Mouse (Mus musculus) macrophage (primary cell): Measurements from ENCODE around the gene Pdgfc. TPM values are rescaled to one million over a fixed set of nuclear protein-coding genes. Genes with fewer than 3 reads are reported as not detected.
"Not testable (repeated sequence)": the region's sequence is repeated elsewhere in the genome, so short reads cannot be mapped to it uniquely, and the experiment has no call there.

Experiments
- H3K27ac ChIP-seq: fragments of 350-480 bp; formaldehyde crosslinking; 2 replicates; pipeline ENCODE4 v1.9.0; 2021
- H3K36me3 ChIP-seq: fragments of 350-480 bp; formaldehyde crosslinking; 2 replicates; pipeline ENCODE4 v1.9.0; 2021; ENCODE audit errors: inconsistent target
- H3K4me3 ChIP-seq: fragments of 350-480 bp; formaldehyde crosslinking; 2 replicates; pipeline ENCODE4 v1.9.0; 2021; ENCODE audit errors: inconsistent target
- H3K79me2 ChIP-seq: fragments of 350-480 bp; formaldehyde crosslinking; 2 replicates; pipeline ENCODE4 v1.9.0; 2021; ENCODE audit errors: inconsistent target
- WGBS: methylation state at CpG from one replicate; pipeline ENCODE4 v1.1.7; 2026; ENCODE audit warnings: inconsistent platforms; ENCODE audit not compliant: missing documents; 5-methylcytosine and 5-hydroxymethylcytosine counted together
- polyA plus RNA-seq: library from polyadenylated mRNA; stranded (reverse); fragments of 250-400 nt; gene quantifications from 3 replicates; pipeline ENCODE4 v1.2.4, GENCODE M21; 2018; ENCODE audit warnings: inconsistent platforms

Gene Pdgfc
- polyA plus RNA-seq, 1 experiment from 2014 or later: 26.6 TPM

DNA sequence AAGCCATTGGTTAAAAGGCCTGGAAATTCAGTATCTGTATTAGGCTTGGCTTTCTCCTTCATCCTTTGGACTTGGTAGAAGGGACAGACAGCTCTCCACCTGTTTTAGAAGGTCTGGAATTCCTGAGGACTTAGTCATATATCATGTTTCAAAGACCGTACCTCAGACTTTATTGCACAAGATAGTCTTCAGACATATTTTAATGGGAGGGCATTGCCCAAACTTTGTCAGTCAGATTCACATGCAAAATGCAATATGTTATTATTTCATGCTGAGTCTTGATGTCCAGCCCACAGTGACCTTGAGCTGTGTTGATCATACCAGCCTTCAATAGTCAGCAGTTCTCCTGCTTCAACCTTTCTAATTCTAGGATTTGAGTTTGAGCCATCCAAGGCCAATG is 64.9 kb downstream of the Pdgfc start:
- 75% methylated on average over 1 of the region's 1 CpGs for whole genome bisulfite sequencing
- H3K79me2 ChIP-seq: no peaks in the 10 kb centered on the region
- H3K36me3 ChIP-seq: no peaks in the 10 kb centered on the region
- no peak overlapping the region for H3K4me3 ChIP-seq
- H3K27ac ChIP-seq: peak overlapping the region; percentile 52

DNA sequence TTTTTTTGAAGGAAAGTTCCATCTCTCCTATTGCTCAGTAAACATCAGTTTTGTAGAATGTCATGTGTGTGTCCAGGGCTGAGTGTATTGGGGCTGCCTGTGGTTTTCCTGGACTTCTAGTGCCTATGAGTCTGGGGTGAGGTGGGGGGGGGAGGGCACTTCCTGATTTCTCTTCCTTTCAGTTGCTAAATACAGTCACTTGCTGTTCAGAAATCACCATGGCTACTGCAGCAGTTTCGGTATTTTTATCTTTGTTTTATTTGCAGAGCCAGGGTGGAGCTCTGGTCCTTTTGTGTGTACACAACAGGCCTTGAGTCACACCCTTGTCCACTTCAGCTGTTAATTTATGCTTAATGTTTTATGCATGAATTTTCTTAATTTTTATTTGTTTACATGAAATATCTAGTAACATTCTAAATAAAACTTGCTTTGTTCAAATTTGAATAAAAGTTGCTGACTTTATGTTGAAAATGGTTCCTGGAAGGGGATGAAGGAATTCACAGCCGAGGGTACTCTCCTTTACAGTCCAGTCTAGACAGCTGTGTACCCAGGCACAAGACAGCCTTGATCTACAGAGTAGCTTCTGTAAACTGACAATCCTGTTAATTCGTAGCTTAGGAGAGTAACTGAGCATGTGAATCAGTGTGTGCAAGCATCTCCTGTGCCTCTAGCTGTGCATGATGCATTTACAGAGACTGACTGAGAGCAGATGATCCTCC is 66.1 kb downstream of the Pdgfc start:
- Histone ChIP-seq H3K36me3 (no peaks in the 10 kb centered on the region), H3K4me3 (no peak overlapping the region), H3K79me2 (no peaks in the 10 kb centered on the region), H3K27ac (peak overlapping the region; percentile 52)
- WGBS: 19% methylated on average over 3 of the region's 3 CpGs

DNA sequence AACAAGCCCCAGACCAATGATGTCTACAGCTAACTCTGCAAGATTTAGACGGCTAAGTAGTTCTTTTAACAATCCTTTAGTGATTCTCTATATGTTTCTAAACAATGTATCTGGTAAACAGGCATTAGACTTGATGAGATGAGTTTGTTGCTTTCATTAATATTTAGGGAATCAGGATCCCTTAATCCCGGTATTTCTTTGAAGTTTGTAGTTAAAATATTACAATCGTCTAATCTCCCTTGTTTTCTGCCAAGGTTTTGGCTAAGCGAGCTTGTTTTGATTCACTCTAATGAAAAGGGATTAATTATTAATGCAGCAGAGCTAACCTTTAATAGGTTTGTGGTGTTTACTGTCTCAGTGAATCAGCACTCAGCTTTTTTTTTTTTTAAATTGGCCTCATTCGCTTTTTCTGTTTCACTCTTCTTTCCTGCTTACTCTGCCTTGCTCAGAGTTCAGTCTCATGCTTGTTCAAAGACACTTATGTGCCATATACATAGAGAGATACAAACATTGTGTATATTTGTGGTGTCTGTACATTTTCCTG is 66.7 kb downstream of the Pdgfc start:
- WGBS: 90% methylated on average over 5 of the region's 5 CpGs
- peak overlapping the region; percentile 52 for H3K27ac ChIP-seq
- H3K4me3 ChIP-seq: no peak overlapping the region

GRCm38 (mm10) chr3:81107515-81107914 is 71.3 kb downstream of the Pdgfc start:
- H3K27ac ChIP-seq: no peak overlapping the region
- H3K4me3 ChIP-seq: no peak overlapping the region
- no peaks in the 10 kb centered on the region for H3K36me3 ChIP-seq
- H3K79me2 ChIP-seq: no peaks in the 10 kb centered on the region
- WGBS: 100% methylated on average over 1 of the region's 1 CpGs

More for the DNA sequence above, 66.7 kb downstream of the Pdgfc start:
- H3K36me3 ChIP-seq: no peaks in the 10 kb centered on the region
- no peaks in the 10 kb centered on the region for H3K79me2 ChIP-seq

GRCm38 (mm10) chr3:81110968-81111367 is 74.8 kb downstream of the Pdgfc start:
- Histone ChIP-seq H3K79me2 (no peaks in the 10 kb centered on the region), H3K27ac (no peak overlapping the region), H3K4me3 (no peak overlapping the region), H3K36me3 (no peaks in the 10 kb centered on the region)
- 100% methylated on average over 1 of the region's 1 CpGs for WGBS

GRCm38 (mm10) chr3:81112892-81113291 is 76.7 kb downstream of the Pdgfc start:
- no peaks in the 10 kb centered on the region for H3K36me3 ChIP-seq
- no peak overlapping the region for H3K4me3 ChIP-seq
- H3K27ac ChIP-seq: no peak overlapping the region
- no peaks in the 10 kb centered on the region for H3K79me2 ChIP-seq
- WGBS: 32% methylated on average over 3 of the region's 3 CpGs

DNA sequence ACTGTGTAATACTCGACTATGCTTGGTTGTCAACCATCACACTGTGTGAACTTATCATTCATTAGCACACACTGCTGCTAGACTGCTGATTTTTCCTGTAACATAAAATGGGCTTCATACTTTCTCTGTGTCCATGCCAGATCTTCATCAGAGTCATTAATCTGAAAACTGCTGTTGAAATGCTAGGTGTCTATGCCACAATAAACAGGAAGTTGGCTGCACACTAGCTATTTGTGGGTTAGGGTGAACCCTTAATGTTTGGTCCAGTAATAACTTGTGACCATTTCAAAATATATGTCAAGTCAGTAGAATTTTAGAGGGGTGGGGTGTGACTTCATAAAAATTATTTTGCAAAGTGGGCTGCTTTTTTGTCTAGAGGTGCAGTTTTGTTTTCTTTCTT is 84.4 kb downstream of the Pdgfc start:
- Histone ChIP-seq H3K27ac (no peak overlapping the region), H3K36me3 (no peaks in the 10 kb centered on the region), H3K4me3 (no peak overlapping the region), H3K79me2 (no peaks in the 10 kb centered on the region)
- WGBS: 89% methylated on average over 1 of the region's 1 CpGs

DNA sequence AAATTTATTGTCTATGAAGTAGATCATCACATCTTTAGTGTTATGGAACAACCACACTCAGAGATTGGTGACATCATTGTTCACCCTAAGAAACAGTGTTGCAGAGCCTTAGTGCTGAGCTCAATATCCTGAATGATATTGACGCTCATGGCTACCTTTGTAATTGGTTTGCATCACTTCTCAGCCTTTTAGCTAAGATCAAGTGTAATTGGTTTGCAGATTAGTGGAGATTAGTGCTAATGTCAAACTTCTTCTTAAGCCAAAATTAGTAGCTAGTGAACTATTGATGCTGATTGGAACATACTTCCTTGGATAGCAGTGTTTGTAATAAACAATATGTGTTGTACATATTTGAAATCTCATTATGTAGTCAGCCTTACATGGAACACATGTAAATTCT is 85.5 kb downstream of the Pdgfc start:
- no peak overlapping the region for H3K27ac ChIP-seq
- no peaks in the 10 kb centered on the region for H3K36me3 ChIP-seq
- 91% methylated on average over 1 of the region's 1 CpGs for WGBS
- no peak overlapping the region for H3K4me3 ChIP-seq
- H3K79me2 ChIP-seq: no peaks in the 10 kb centered on the region

GRCm38 (mm10) chr3:81123461-81123860 is 87.2 kb downstream of the Pdgfc start:
- H3K4me3 ChIP-seq: no peak overlapping the region
- no peaks in the 10 kb centered on the region for H3K36me3 ChIP-seq
- 88% methylated on average over 3 of the region's 3 CpGs for WGBS
- H3K27ac ChIP-seq: no peak overlapping the region
- H3K79me2 ChIP-seq: no peaks in the 10 kb centered on the region

GRCm38 (mm10) chr3:81127013-81127412 is 90.8 kb downstream of the Pdgfc start:
- 50% methylated on average over 2 of the region's 2 CpGs for WGBS
- Histone ChIP-seq H3K79me2 (no peaks in the 10 kb centered on the region), H3K27ac (peak overlapping the region; percentile 71), H3K4me3 (no peak overlapping the region), H3K36me3 (no peaks in the 10 kb centered on the region)

DNA sequence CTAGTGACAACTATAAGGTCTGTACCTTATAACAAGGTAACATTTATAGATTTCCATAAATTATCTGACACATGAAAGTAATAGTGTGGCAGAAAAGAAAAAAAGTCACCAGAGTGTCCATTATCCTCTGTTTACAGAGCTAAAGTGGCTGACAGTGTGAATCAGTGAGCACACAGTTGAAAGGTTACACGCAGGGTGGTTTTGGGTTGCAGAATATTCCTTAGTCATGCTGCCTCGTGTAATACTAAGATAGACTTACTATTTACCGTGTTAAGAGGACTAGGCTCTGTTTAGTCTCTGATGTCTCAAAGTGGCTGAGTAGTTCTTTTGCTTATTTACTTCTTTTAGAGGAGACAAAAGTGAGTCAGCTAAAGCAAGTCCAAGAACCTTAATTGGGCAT is 100.8 kb downstream of the Pdgfc start:
- Histone ChIP-seq H3K27ac (no peak overlapping the region), H3K79me2 (no peaks in the 10 kb centered on the region), H3K4me3 (no peak overlapping the region), H3K36me3 (no peaks in the 10 kb centered on the region)
- 74% methylated on average over 3 of the region's 3 CpGs for WGBS

DNA sequence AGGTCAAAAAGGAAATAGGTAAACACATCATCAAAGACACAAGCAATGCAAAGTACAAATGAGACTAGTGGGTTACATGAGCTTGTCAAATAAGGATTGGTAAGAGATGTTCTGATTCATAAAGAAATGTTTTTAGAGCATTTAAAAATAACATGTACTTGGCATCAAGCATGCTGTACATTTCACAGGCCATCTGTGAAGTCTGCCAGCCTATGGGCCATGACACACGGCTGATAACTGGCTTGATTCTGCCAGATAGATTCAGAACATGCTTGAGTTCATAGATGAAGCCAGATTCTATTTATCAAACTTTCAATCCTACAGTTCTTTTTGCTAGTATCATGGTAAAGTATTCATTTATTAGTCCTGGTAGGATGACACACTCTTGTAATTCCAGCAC is 101.8 kb downstream of the Pdgfc start:
- WGBS: 100% methylated on average over 1 of the region's 1 CpGs

GRCm38 (mm10) chr3:81143730-81144129 is 107.5 kb downstream of the Pdgfc start:
- Histone ChIP-seq H3K36me3 (no peaks in the 10 kb centered on the region), H3K27ac (no peak overlapping the region), H3K79me2 (no peaks in the 10 kb centered on the region), H3K4me3 (no peak overlapping the region)

More for the DNA sequence above, 101.8 kb downstream of the Pdgfc start:
- H3K4me3 ChIP-seq, H3K36me3 ChIP-seq, H3K79me2 ChIP-seq, H3K27ac ChIP-seq: not testable (repeated sequence)

GRCm38 (mm10) chr3:81149109-81149521 is 112.9 kb downstream of the Pdgfc start:
- no peak overlapping the region for H3K27ac ChIP-seq
- no peak overlapping the region for H3K4me3 ChIP-seq
- H3K79me2 ChIP-seq: no peaks in the 10 kb centered on the region
- WGBS: 13% methylated on average over 3 of the region's 3 CpGs
- no peaks in the 10 kb centered on the region for H3K36me3 ChIP-seq

GRCm38 (mm10) chr3:81150228-81150627 is 114.0 kb downstream of the Pdgfc start:
- no peak overlapping the region for H3K27ac ChIP-seq
- H3K79me2 ChIP-seq: no peaks in the 10 kb centered on the region
- no peak overlapping the region for H3K4me3 ChIP-seq
- no peaks in the 10 kb centered on the region for H3K36me3 ChIP-seq

- Histone ChIP-seq H3K36me3 (no peaks in the 10 kb centered on the region), H3K79me2 (no peaks in the 10 kb centered on the region), H3K27ac (no peak overlapping the region), H3K4me3 (no peak overlapping the region)
- WGBS: 75% methylated on average over 1 of the region's 1 CpGs
Observed at GRCm38 (mm10) chr3:81154420-81154819, 118.2 kb downstream of the Pdgfc start.
